Comparison of ENCODE assay signal across 8 mouse cellular contexts in the genomic region with DNA sequence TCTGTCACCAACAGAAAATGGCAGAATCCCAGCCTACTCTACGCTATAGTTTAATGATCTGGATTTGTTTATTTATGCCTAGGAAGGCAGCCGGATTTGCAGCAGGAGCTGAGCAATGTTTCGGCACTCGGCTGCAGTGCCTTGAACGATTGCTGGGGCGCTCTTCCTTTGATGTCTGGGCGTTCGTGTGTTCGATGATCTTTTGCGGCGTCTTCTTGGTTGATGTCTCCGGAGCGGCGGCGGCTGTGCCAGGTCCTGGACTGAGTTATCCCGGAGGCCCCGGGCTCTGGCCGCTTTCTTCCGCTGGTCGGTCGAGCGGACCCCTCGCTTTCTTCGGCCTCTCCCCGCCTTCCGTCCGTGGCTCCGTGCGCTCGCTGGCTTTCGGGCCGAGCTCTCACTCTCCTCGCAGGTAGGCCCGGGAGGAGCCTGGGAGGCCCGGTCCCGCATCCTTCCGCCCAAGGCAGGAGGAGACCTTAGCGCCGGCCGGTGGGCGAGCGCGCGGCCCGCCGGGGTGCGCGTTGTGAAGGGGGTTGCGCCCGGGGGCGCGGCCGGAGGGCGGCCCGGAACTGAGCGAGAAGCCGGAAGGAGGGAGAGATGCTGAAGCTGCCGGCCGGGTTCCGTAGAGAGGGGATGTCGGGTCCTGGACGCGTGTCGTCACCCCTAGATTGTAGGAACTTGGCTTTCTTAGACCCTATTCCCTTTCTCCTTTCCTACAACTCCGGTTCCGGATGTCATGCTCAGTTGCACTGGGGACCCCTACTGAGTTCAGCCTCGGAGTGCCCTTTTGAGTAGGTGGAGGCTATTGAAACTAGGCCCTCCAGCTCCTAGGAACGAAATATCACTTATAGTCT. TPM values are rescaled to one million over a fixed set of nuclear protein-coding genes. Genes with fewer than 3 reads are reported as not detected.
A peak's percentile ranks its signal among the peaks of the same experiment; 100 is the strongest.
DNase-seq lines count a peak whose midpoint lies in the region; ATAC-seq and TF ChIP-seq lines count a peak whose summit lies in the region.

Gene Ambra1 (plus strand): TSS at position 164 of the 851 bp plus-strand sequence.

- WGBS in forebrain, embryonic 14.5 days: 1% methylated on average over 68 of the region's 68 CpGs
- WGBS in neural tube, embryonic 15.5 days: under 1% methylated on average over 63 of the region's 68 CpGs

- H3K9ac ChIP-seq in ES-Bruce4 (ENCODE audit: low read depth, poor library complexity, severe bottlenecking): peak within 1 kb of the TSS; percentile 96
- H3K9ac ChIP-seq in forebrain, embryonic 14.5 days (ENCODE audit: low read length): peak within 1 kb of the TSS; percentile 97
- H3K9ac ChIP-seq in neural tube, embryonic 15.5 days (replicated peaks): peak within 1 kb of the TSS; percentile 96

- intact Hi-C loops in heart, postnatal 14 days (cut with DNase I): no loop called here

- DNase-seq in forebrain, embryonic 14.5 days (ENCODE audit: low spot score): peak; percentile 97
- peak; percentile 88 to 89 for DNase-seq in heart, postnatal 14 days
- peak; percentile 92 for DNase-seq in layer of hippocampus, adult 11-12 months (ENCODE audit: low spot score)
- DNase-seq in lung, adult 18-20 months: peak; percentile 83 to 84
- peak; percentile 89 for DNase-seq in testis, postnatal 14 days (ENCODE audit: low spot score)

- TF ChIP-seq CTCF in ES-Bruce4 (IDR thresholded peaks at IDR 0.05; ENCODE audit: low read depth, low read length): no peak

- peak; percentile 88 for ATAC-seq in cerebellum, adult (ENCODE audit: insufficient number of reproducible peaks, low FRiP score, low TSS enrichment)
- peak; percentile 93 for ATAC-seq in forebrain, embryonic 14.5 days
- ATAC-seq in neural tube, embryonic 15.5 days (ENCODE audit: low FRiP score): peak; percentile 89

- no peaks in the 10 kb centered on the region for H3K36me3 ChIP-seq in ES-Bruce4 (ENCODE audit: control insufficient read depth, insufficient read depth, low read length, poor library complexity, severe bottlenecking)
- no peaks in the 10 kb centered on the region for H3K36me3 ChIP-seq in forebrain, embryonic 14.5 days (ENCODE audit: control insufficient read depth, insufficient read depth, low read length)
- no peaks in the 10 kb centered on the region for H3K36me3 ChIP-seq in neural tube, embryonic 15.5 days

- H3K4me2 ChIP-seq in forebrain, embryonic 14.5 days (ENCODE audit: low read length): peak within 1 kb of the TSS; percentile 75
- peak within 1 kb of the TSS; percentile 64 for H3K4me2 ChIP-seq in neural tube, embryonic 15.5 days

- H3K4me1 ChIP-seq in ES-Bruce4 (ENCODE audit: control insufficient read depth, insufficient read depth, low read length): peaks cover 1% of the 10 kb centered on the region
- peaks cover 4% of the 10 kb centered on the region; the same call in 1 of the 2 replicates for H3K4me1 ChIP-seq in forebrain, embryonic 14.5 days (ENCODE audit: control insufficient read depth, insufficient read depth, low read length)
- H3K4me1 ChIP-seq in neural tube, embryonic 15.5 days: 0 out of 2 replicates have a peak, but pooled peaks cover 2% of the 10 kb centered on the region

- no peaks in the 10 kb centered on the region for H3K9me3 ChIP-seq in ES-Bruce4 (replicated peaks; ENCODE audit: control insufficient read depth, insufficient read depth, low read length, poor library complexity, severe bottlenecking)
- H3K9me3 ChIP-seq in forebrain, embryonic 14.5 days (replicated peaks; ENCODE audit: control insufficient read depth, low read length): no peaks in the 10 kb centered on the region
- no peaks in the 10 kb centered on the region for H3K9me3 ChIP-seq in neural tube, embryonic 15.5 days (replicated peaks)

- no peak for TF ChIP-seq POLR2A in ES-Bruce4 (IDR thresholded peaks at IDR 0.05; ENCODE audit: insufficient read depth, low read length)

- peak within 1 kb of the TSS; percentile 100 for H3K4me3 ChIP-seq in ES-Bruce4 (ENCODE audit: low read depth, low read length)
- peak within 1 kb of the TSS; percentile 80 for H3K4me3 ChIP-seq in forebrain, embryonic 14.5 days (ENCODE audit: low read depth, low read length)
- H3K4me3 ChIP-seq in neural tube, embryonic 15.5 days (replicated peaks): peak within 1 kb of the TSS; percentile 90

- no peaks in the 10 kb centered on the region for H3K27me3 ChIP-seq in ES-Bruce4 (ENCODE audit: control insufficient read depth, insufficient read depth, low read length, poor library complexity, severe bottlenecking)
- no peaks in the 10 kb centered on the region for H3K27me3 ChIP-seq in forebrain, embryonic 14.5 days (replicated peaks; ENCODE audit: control insufficient read depth, insufficient read depth, low read length)
- H3K27me3 ChIP-seq in neural tube, embryonic 15.5 days (replicated peaks): no peaks in the 10 kb centered on the region

- H3K27ac ChIP-seq in ES-Bruce4 (ENCODE audit: insufficient read depth, low read length): peak within 1 kb of the TSS; percentile 91
- H3K27ac ChIP-seq in forebrain, embryonic 14.5 days (ENCODE audit: low read depth, low read length): peak within 1 kb of the TSS; percentile 93
- H3K27ac ChIP-seq in neural tube, embryonic 15.5 days (replicated peaks): peak within 1 kb of the TSS; percentile 93

- 0 out of 2 replicates have a peak, but pooled peaks have one; percentile 41 for TF ChIP-seq EP300 in ES-Bruce4 (IDR thresholded peaks at IDR 0.05; ENCODE audit: insufficient read depth, low read depth, low read length)

RNA-seq across cellular contexts. Expression of gene Ambra1, which starts in this region (rescaled TPM):
- 43.1 and 50.4 TPM in 2 replicates for polyA plus RNA-seq in ES-Bruce4 (2011; ENCODE audit: insufficient read depth, insufficient read length, low read depth, missing spikeins)
- 14.8 and 19.3 TPM in 2 replicates for polyA plus RNA-seq in forebrain, embryonic 14.5 days (2014; fragmentation: Nextera tagmentation; extraction: Ambion mirVana)
- 10 to 100 TPM; 19.4 to 19.6 TPM for total RNA-seq in heart, postnatal 14 days (2021)
- polyA plus RNA-seq in neural tube, embryonic 15.5 days (2015; fragmentation: Nextera tagmentation; extraction: Ambion mirVana): 21.3 and 22.0 TPM in 2 replicates

Comparison
In these comparisons a context has a peak if more than half of its experiments do, and no peak if none do; other contexts are left out.
1. Peak in every context shown above with its lines: DNase-seq, ATAC-seq, H3K4me3 ChIP-seq and H3K27ac ChIP-seq.